Mouse (Mus musculus) cerebellum, postnatal 36 days (tissue): ENCODE data around the gene Bcl2l12.

ENCODE experiments used
- DNase-seq, 2 experiments: peaks; one replicate each; pipeline ENCODE4 v3.0.0; 2021 to 2022; ENCODE audit warnings: mixed read lengths in 2 of 2

The Bcl2l12 gene

GRCm38 (mm10) chr7:44986879-44987718 lies 11.4 kb downstream of the Bcl2l12 start:
- DNase-seq: no peak

GRCm38 (mm10) chr7:44986192-44986878 lies 12.2 kb downstream of the Bcl2l12 start, which contains the start of gene Prmt1:
TSS of gene Prmt1 (minus strand) at chr7:44986568.
- peak; percentile 97 to 98 for DNase-seq

GRCm38 (mm10) chr7:44985595-44986191 lies 12.8 kb downstream of the Bcl2l12 start:
- peak; percentile 50 to 61 for DNase-seq

GRCm38 (mm10) chr7:44984833-44985164 lies 13.7 kb downstream of the Bcl2l12 start:
- no peak for DNase-seq

- DNase-seq: no peak
Measured at GRCm38 (mm10) chr7:44983944-44984832, 14.3 kb downstream of the Bcl2l12 start.

GRCm38 (mm10) chr7:44983085-44983484 lies 15.4 kb downstream of the Bcl2l12 start:
- DNase-seq: peak; percentile 88 to 91

- no peak for DNase-seq
Measured at GRCm38 (mm10) chr7:44981539-44981938, 17.0 kb downstream of the Bcl2l12 start.

- DNase-seq: no peak
Measured at GRCm38 (mm10) chr7:44978300-44978699, 20.2 kb downstream of the Bcl2l12 start.

GRCm38 (mm10) chr7:44975117-44975419 lies 23.4 kb downstream of the Bcl2l12 start:
- no peak for DNase-seq

- peak; percentile 89 to 90 for DNase-seq
Measured at GRCm38 (mm10) chr7:44974383-44975116, 24.0 kb downstream of the Bcl2l12 start, which contains the start of gene Cpt1c. TSS of gene Cpt1c (minus strand) at chr7:44974851.

GRCm38 (mm10) chr7:44973415-44974130 lies 24.9 kb downstream of the Bcl2l12 start:
- DNase-seq: peak in 1 of 2 experiments; percentile 37

GRCm38 (mm10) chr7:44971142-44971541 lies 27.4 kb downstream of the Bcl2l12 start:
- DNase-seq: no peak

GRCm38 (mm10) chr7:44970231-44970691 lies 28.3 kb downstream of the Bcl2l12 start:
- peak; percentile 73 to 79 for DNase-seq

- DNase-seq: no peak
Measured at GRCm38 (mm10) chr7:44966638-44967037, 31.9 kb downstream of the Bcl2l12 start.

- no peak for DNase-seq
Measured at GRCm38 (mm10) chr7:44965975-44966374, 32.5 kb downstream of the Bcl2l12 start.

- no peak for DNase-seq
Measured at GRCm38 (mm10) chr7:44964990-44965389, 33.5 kb downstream of the Bcl2l12 start.

- DNase-seq: no peak
Measured at GRCm38 (mm10) chr7:44962831-44963230, 35.7 kb downstream of the Bcl2l12 start.

- DNase-seq: no peak
Measured at GRCm38 (mm10) chr7:44962337-44962736, 36.2 kb downstream of the Bcl2l12 start.

- DNase-seq: no peak
Measured at GRCm38 (mm10) chr7:44960512-44960910, 38.0 kb downstream of the Bcl2l12 start.

GRCm38 (mm10) chr7:44959874-44960511 lies 38.5 kb downstream of the Bcl2l12 start:
- no peak for DNase-seq

- no peak for DNase-seq
Measured at GRCm38 (mm10) chr7:44959281-44959680, 39.2 kb downstream of the Bcl2l12 start.
